Mouse (Mus musculus): ENCODE results near the gene Trpm3.

The Trpm3 gene

GRCm38 (mm10) chr19:22503469-22503868 is 364.6 kb downstream of the Trpm3 start:
- no peak for DNase-seq

GRCm38 (mm10) chr19:22518508-22518907 is 379.7 kb downstream of the Trpm3 start:
- no peak for DNase-seq

- no peak for DNase-seq
Measured at GRCm38 (mm10) chr19:22527944-22528343, 389.1 kb downstream of the Trpm3 start.

- DNase-seq: no peak
Measured at GRCm38 (mm10) chr19:22542990-22543709, 404.3 kb downstream of the Trpm3 start.

GRCm38 (mm10) chr19:22552179-22552578 is 413.3 kb downstream of the Trpm3 start:
- peak; percentile 68 for DNase-seq

GRCm38 (mm10) chr19:22554421-22554941 is 415.6 kb downstream of the Trpm3 start:
- DNase-seq: peak; percentile 55

- no peak for DNase-seq
Measured at GRCm38 (mm10) chr19:22572396-22572795, 433.6 kb downstream of the Trpm3 start.

- DNase-seq: no peak
Measured at GRCm38 (mm10) chr19:22572849-22573248, 434.0 kb downstream of the Trpm3 start.

GRCm38 (mm10) chr19:22582120-22582745 is 443.4 kb downstream of the Trpm3 start:
- no peak for DNase-seq

GRCm38 (mm10) chr19:22594492-22594891 is 455.6 kb downstream of the Trpm3 start:
- no peak for DNase-seq

- DNase-seq: no peak
Measured at GRCm38 (mm10) chr19:22595246-22595645, 456.4 kb downstream of the Trpm3 start.

- no peak for DNase-seq
Measured at GRCm38 (mm10) chr19:22596715-22597114, 457.9 kb downstream of the Trpm3 start.

- DNase-seq: no peak
Measured at GRCm38 (mm10) chr19:22604322-22604721, 465.5 kb downstream of the Trpm3 start.

GRCm38 (mm10) chr19:22607985-22608684 is 469.3 kb downstream of the Trpm3 start:
- no peak for DNase-seq

GRCm38 (mm10) chr19:22611621-22612020 is 472.8 kb downstream of the Trpm3 start:
- DNase-seq: no peak

GRCm38 (mm10) chr19:22615367-22615766 is 476.5 kb downstream of the Trpm3 start:
- DNase-seq: no peak

GRCm38 (mm10) chr19:22624801-22625513 is 486.1 kb downstream of the Trpm3 start:
- DNase-seq: no peak

GRCm38 (mm10) chr19:22628878-22629277 is 490.0 kb downstream of the Trpm3 start:
- DNase-seq: no peak

GRCm38 (mm10) chr19:22631316-22631715 is 492.5 kb downstream of the Trpm3 start:
- DNase-seq: peak; percentile 37

GRCm38 (mm10) chr19:22635635-22636034 is 496.8 kb downstream of the Trpm3 start:
- no peak for DNase-seq

GRCm38 (mm10) chr19:22637786-22638185 is 498.9 kb downstream of the Trpm3 start:
- DNase-seq: no peak

- no peak for DNase-seq
Measured at GRCm38 (mm10) chr19:22638394-22638954, 499.6 kb downstream of the Trpm3 start.

GRCm38 (mm10) chr19:22642124-22642523 is 503.3 kb downstream of the Trpm3 start:
- peak; percentile 84 for DNase-seq
